Mouse (Mus musculus) ES-E14 (cell line): ENCODE measurements around the gene Gldc. TPM values are rescaled to one million over a fixed set of nuclear protein-coding genes. Genes with fewer than 3 reads are reported as not detected.

Source experiments
- DNase-seq: peaks from one replicate; pipeline ENCODE4 v3.0.0-alpha.2; 2013; ENCODE audit warnings: low read depth, low spot score
- H3K27ac ChIP-seq: 2 replicates; pipeline ENCODE4 v1.5.1; 2012; ENCODE audit warnings: low read depth, mild to moderate bottlenecking, low read length, moderate library complexity, mixed read lengths; ENCODE audit not compliant: poor library complexity, insufficient read depth, severe bottlenecking
- H3K36me3 ChIP-seq: 2 replicates; pipeline ENCODE4 v1.6.1; 2012; ENCODE audit warnings: mild to moderate bottlenecking, low read length, moderate library complexity, mixed read lengths; ENCODE audit not compliant: control insufficient read depth, poor library complexity, insufficient read depth, severe bottlenecking
- H3K4me1 ChIP-seq, 2 experiments: fragments of 150-350 bp in 1 of 2; sonication (generic) in 1 of 2; 2 replicates each; pipeline ENCODE4 v1.6.1; 2012; ENCODE audit warnings: low read length in 2 of 2, mild to moderate bottlenecking in 1 of 2, mixed read lengths in 1 of 2; ENCODE audit not compliant: control insufficient read depth in 2 of 2, insufficient read depth in 2 of 2, poor library complexity in 1 of 2
- H3K4me3 ChIP-seq, 2 experiments: fragments of 150-350 bp in 1 of 2; sonication (generic) in 1 of 2; 2 replicates each; pipeline ENCODE4 v1.5.1; 2012; ENCODE audit warnings: low read length in 2 of 2, low read depth in 1 of 2, mild to moderate bottlenecking in 1 of 2, mixed read lengths in 1 of 2; ENCODE audit not compliant: insufficient read depth in 1 of 2, poor library complexity in 1 of 2, severe bottlenecking in 1 of 2
- H3K9ac ChIP-seq: 2 replicates; pipeline ENCODE4 v1.6.1; 2012; ENCODE audit warnings: low read depth, mild to moderate bottlenecking, low read length, mixed read lengths; ENCODE audit not compliant: poor library complexity, insufficient read depth, severe bottlenecking
- H3K9me3 ChIP-seq: fragments of 150-350 bp; sonication (generic); 2 replicates; pipeline ENCODE4 v1.6.1; 2012; ENCODE audit warnings: low read depth, mild to moderate bottlenecking, low read length; ENCODE audit not compliant: control insufficient read depth, insufficient read depth
- CHD2 ChIP-seq: IDR thresholded peaks from 2 replicates; pipeline ENCODE4 v1.6.1; 2014; ENCODE audit warnings: mild to moderate bottlenecking, low read depth, low read length, inconsistent platforms
- HCFC1 ChIP-seq: IDR thresholded peaks from 2 replicates; pipeline ENCODE4 v1.6.1; 2012; ENCODE audit warnings: low read length, inconsistent platforms, borderline replicate concordance; ENCODE audit not compliant: insufficient read depth
- MAFK ChIP-seq: IDR thresholded peaks from 2 replicates; pipeline ENCODE4 v1.6.1; 2014; ENCODE audit warnings: mild to moderate bottlenecking, low read depth, low read length, inconsistent platforms; ENCODE audit not compliant: insufficient read depth
- ZC3H11A ChIP-seq: IDR thresholded peaks from 2 replicates; pipeline ENCODE4 v1.6.1; 2012; ENCODE audit warnings: low read depth, mild to moderate bottlenecking, inconsistent platforms, low read length, borderline replicate concordance
- ZNF384 ChIP-seq: IDR thresholded peaks from 2 replicates; pipeline ENCODE4 v1.6.1; 2012; ENCODE audit warnings: low read depth, low read length, inconsistent platforms
- in situ Hi-C, 2 experiments: fragments of 600-800 bp; cut with MboI; formaldehyde crosslinking; loops; one replicate each; pipeline ENCODE4 v1.15.1; 2025; ENCODE audit warnings: low sequenced_read_pairs in 2 of 2, inconsistent platforms in 1 of 2; ENCODE audit not compliant: unreplicated experiment in 2 of 2
- total RNA-seq: library from RNA; depleted of rRNA; stranded (reverse); fragments of 300-350 nt; gene quantifications from 2 replicates; pipeline ENCODE4 v1.2.3, GENCODE M21; 2012

Gldc gene
- total RNA-seq, 1 experiment: 188 TPM

DNA sequence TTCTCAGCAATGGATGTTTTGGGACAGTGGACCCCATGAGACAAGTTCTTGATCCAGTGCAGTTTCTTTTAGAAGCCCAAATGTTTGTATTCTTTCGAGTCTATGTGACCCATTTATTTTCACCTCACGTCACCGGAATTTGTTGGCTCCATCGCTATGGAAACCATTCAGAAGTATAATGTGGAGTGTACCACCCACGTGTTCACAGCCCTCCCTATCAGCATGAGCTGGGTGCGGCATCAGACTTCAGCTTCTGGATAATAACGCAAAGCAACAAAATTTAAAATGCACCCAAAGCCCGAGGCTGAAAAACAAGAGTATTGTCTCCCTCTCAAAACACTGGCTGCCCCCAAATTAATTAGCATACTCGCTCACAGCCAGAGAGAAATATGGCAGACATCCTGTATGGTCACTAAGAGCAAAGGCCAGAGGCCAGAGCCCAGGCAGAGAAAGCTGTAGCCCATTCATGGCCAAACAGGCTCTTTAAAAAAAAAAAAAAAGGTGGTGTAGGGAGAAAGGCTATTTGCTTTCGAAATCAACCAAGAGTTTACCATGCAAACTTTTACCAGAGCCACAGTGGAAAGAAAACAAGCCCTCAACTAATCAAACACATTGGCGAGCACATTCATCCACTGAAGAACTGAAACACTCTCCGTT is 18.1 kb downstream of the Gldc start:
- Histone ChIP-seq H3K9me3 (no peaks in the 10 kb centered on the region), H3K4me3 (no peak overlapping the region), H3K27ac (no peak overlapping the region), H3K36me3 (peaks cover 13% of the 10 kb centered on the region; the same call in 1 of the 2 replicates), H3K9ac (no peak overlapping the region), H3K4me1 (peaks cover 0 to 5% of the 10 kb centered on the region in 2 experiments; a peak in 1 of 4 replicates)
- no peak for DNase-seq
- in situ Hi-C loops: no loop called here
- TF ChIP-seq HCFC1: no peak
- no peak for TF ChIP-seq CHD2
- no peak for TF ChIP-seq ZNF384
- TF ChIP-seq MAFK: no peak
- TF ChIP-seq ZC3H11A: no peak

DNA sequence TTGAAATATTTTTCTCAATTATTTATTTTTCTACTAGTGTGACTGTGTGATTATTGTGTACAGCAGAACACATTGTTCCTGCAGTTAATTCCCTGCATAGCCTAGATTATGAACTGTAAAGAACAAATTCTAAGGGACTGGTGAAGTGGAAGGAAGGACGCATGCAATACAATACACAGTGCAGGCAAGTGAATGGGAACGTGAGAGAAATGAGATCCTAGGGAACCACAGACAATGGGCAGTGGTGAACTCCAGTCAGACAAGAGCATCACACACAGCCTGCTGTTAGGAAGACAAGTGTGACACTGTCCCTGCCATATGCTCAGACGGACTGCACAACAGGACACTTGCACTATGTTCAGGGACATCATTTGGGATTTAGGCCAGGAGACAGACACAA is 21.5 kb downstream of the Gldc start:
- peaks cover 21% of the 10 kb centered on the region; the same call in 1 of the 2 replicates for H3K36me3 ChIP-seq
- no peak for TF ChIP-seq CHD2
- no peak for TF ChIP-seq MAFK
- no peak for TF ChIP-seq ZNF384
- no peak for TF ChIP-seq HCFC1
- no peak for TF ChIP-seq ZC3H11A
- no peak overlapping the region for H3K27ac ChIP-seq
- H3K9ac ChIP-seq: no peak overlapping the region
- no peaks in the 10 kb centered on the region for H3K9me3 ChIP-seq
- in situ Hi-C loops: no loop called here
- peaks cover 0 to 5% of the 10 kb centered on the region in 2 experiments; a peak in 1 of 4 replicates for H3K4me1 ChIP-seq
- no peak for DNase-seq
- no peak overlapping the region for H3K4me3 ChIP-seq

DNA sequence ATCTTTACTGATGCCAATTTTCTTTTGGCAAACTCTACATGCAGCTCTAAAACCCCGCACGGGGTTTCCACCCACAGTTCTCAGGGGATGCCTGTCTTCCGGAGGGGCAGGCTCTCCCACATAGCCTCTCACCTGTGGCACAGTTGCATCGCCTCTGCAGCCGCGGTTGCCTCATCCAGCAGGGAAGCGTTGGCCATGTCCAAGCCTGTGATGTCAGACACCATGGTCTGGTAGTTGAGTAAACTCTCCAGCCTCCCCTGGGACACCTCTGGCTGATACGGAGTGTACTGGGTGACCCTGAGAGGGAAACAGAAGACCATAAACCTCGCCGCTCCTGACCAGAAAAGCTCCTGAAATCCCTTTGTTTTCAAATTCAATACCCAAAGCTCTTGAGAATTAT is 23.9 kb downstream of the Gldc start:
- no peak overlapping the region for H3K27ac ChIP-seq
- no peak overlapping the region for H3K9ac ChIP-seq
- H3K4me1 ChIP-seq: no peaks in the 10 kb centered on the region
- TF ChIP-seq MAFK (no peak), ZC3H11A (no peak), HCFC1 (no peak), ZNF384 (no peak), CHD2 (no peak)
- no peak overlapping the region for H3K4me3 ChIP-seq
- peaks cover 29% of the 10 kb centered on the region for H3K36me3 ChIP-seq
- DNase-seq: no peak
- in situ Hi-C loops: no loop called here
- H3K9me3 ChIP-seq: no peaks in the 10 kb centered on the region

DNA sequence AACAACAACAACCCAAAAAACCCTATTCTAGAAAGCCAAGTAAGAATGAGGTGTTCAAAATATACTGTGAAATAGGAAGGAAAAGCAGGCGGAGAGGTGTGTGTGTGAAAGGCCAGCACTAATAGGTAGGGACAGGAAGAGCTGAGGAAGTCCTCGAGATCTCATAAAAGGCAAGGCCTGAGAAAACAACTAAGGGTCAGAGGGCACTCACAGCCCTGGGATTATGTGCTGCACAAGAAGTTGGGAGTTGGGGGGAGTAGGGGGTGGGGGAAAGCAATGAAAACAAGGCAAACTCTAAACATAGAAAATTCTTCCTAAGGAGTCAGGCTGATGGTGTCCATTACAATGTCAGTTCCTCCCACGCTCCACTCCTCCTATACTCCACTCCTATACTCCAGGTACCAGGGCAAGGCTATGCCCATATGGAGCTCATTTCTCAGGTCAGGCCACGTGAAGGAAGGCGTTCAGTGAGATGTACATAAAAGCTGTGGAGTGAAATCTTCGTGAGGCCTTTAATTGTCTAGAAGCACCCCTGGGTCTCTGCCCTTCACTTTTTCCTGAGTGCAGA is 25.9 kb downstream of the Gldc start:
- Histone ChIP-seq H3K36me3 (peaks cover 44% of the 10 kb centered on the region), H3K9ac (no peak overlapping the region), H3K4me1 (no peaks in the 10 kb centered on the region), H3K9me3 (no peaks in the 10 kb centered on the region), H3K4me3 (no peak overlapping the region), H3K27ac (no peak overlapping the region)
- TF ChIP-seq CHD2 (no peak), ZNF384 (no peak), HCFC1 (no peak), ZC3H11A (no peak), MAFK (no peak)
- in situ Hi-C loops: no loop called here
- DNase-seq: no peak
